Mouse (Mus musculus) ovary, postnatal 14 days (tissue): ENCODE results near the gene Hsdl2.
A peak's percentile ranks its signal among the peaks of the same experiment; 100 is the strongest.
"Not testable (repeated sequence)": the region's sequence is repeated elsewhere in the genome, so short reads cannot be mapped to it uniquely, and the experiment has no call there.

Experiments
- DNase-seq: peaks from one replicate; pipeline ENCODE4 v3.0.0; 2022; ENCODE audit warnings: low spot score

The Hsdl2 gene

DNA sequence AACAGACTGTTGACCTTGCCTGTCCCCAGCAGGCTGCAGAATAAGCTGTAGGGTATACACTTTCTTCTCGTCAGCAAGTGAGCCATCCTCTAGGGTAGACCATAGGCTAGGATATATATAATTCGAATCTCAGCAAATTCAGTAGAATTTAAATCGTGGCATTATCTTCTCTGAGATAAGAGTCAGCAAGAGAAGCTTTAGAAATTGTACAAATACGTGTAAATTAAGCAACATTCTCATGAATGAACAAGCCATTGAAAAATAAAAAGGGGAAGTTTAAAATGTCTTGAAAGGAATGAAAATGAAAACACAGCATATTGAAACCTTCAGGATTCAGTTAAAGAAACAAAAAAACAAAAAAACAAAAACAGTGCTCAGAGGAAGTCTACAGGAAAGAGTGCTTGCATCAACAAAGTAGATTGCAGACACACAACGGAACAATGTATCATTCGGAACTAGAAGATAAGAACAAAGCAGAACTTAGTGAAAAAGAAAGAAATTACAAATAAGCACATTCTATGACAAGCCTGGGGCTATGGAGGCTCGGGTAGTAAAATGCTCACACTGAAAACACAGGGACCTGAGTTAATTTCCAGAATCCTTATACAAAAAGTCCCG is 15.7 kb upstream of the Hsdl2 start:
- DNase-seq: no peak

DNA sequence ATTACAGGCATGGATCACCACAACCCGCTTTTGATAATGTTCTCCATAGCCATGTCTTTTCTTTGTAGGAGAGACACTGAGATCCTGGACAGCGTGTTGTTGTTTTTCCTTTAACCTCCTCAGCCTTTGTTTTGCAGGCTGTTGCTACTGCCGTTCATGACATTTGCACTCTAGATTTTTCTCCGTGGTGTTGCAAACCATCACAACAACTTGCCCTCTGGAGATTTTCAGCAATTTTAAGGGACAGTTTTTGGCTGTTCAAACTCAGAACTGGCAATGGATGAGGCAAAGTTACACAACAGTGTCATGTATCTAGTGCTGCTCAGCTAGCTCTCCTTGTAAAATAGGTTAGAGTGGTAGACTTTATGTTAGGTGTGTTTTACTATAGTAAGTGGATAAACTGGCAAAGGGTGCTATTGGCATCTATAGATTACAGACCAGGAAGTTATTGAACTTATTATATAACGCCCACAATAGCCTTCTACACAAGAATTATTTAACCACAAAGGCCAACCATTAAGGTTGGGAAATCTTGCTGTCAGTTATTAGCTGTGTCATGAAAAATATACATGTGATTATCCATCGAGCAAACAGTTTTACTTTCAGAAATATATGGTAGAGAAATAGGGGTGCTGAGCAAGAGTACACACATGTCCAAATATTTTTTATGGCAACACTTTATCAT is 13.6 kb upstream of the Hsdl2 start:
- no peak for DNase-seq

DNA sequence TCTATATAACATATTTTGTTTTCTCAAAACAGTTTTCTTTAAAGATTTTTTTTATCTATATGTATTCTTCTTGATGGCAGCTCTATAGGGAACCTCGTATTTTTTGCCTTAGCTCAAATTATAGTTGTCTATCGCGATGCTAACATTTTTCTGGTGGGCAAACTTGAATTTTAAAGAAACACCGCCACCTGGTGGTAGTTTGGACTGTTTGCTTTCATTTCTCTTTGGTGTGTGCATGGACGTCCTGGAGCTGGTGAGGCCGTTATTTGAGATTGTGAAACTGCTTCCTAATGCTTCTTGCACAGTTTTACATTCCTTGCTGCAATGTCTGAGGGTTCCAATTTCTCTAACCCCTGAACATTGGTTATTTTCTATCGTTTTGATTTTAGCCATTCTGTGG is 11.8 kb upstream of the Hsdl2 start:
- DNase-seq: peak; percentile 75

- DNase-seq: not testable (repeated sequence)
Measured at GRCm38 (mm10) chr4:59570519-59570918, 10.8 kb upstream of the Hsdl2 start.

DNA sequence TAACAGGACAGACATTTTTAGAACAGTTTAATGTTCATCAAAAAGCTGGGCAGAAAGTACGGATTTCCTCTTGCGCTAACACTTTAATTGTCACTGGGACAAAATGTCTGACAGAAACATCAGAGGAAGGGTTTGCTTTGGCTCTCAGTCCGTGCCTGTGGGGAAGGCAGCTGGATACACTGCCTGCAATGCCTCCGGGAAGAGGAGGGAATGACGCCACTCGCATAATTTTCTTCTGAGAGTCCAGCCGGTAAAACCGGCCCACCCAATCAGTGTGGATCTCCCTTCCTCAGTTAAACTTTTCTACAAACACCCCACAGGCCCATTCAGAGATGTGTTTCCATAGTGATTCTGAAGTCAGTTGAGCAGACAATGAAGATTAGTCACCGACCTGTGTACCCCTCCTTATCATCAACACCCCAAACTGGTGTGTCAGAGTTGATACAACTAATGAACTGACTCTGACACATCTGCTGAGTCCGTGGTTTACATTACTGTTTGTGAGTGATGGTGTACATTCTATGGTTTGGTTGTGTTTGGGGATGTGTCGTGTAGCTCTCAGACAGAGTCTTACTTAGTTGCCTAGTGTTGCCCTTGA is 8.7 kb upstream of the Hsdl2 start:
- DNase-seq: no peak

- DNase-seq: no peak
Measured at GRCm38 (mm10) chr4:59575184-59575958, 6.0 kb upstream of the Hsdl2 start.

DNA sequence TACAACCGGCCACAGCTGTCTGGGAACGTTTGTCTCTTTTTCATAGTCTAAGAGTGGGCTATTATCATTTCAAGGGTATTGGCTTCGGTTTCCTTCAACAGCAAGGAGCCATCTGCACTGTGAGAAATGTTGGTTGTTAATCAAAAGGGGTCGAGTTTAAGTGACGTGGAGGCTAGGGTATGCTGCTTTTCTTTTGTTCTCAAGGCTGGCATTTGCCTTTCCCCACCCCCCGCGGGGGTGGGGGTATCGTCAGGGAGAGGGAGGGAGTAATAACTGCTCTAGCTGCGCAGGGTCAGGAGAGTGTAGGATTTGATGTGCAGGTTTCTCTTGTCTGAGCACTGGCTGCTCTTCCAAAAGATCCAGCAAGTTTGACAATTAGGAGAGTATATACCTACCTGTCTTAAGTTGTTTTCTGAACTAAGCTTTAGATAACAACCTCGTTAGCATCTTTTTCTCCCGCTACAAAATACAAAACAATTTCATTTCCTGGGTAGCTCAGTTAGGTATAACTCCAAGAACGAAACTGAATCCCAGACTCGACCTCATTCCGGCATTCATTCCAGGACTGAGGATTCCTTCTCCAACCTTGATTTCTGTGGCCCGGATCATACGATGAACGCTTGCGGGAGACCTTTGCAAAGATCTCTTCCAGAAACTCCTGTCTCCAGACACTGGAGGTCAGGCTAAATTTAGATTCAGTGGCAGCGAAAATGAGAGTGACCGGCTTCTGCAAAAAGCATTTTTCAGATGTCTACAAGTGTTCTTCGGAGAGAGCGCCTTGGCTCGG is 675 bp upstream of the Hsdl2 start:
- DNase-seq: peak; percentile 6

DNA sequence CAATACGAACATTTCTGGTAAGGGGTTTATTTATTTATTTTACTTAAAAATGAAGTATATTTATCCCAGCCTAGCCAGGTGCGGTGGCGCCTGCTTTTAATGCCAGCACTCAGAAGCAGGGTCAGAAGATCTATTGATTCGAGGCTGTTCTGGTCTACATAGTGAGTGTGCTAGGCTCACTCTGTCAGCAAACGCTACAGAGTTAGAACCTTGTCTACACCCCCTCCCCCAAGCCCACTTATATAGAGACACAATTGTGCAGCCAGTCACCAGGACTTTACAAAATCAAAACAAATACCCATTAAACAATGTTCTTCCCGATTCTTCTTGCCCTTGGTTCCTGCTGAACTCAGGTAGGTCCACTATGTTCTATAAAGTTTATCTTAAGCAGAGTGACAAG is 823 bp downstream of the Hsdl2 start:
- no peak for DNase-seq

- no peak for DNase-seq
Measured at GRCm38 (mm10) chr4:59585097-59585496, 3.7 kb downstream of the Hsdl2 start.

- DNase-seq: no peak
Measured at GRCm38 (mm10) chr4:59587215-59587871, 6.0 kb downstream of the Hsdl2 start.

DNA sequence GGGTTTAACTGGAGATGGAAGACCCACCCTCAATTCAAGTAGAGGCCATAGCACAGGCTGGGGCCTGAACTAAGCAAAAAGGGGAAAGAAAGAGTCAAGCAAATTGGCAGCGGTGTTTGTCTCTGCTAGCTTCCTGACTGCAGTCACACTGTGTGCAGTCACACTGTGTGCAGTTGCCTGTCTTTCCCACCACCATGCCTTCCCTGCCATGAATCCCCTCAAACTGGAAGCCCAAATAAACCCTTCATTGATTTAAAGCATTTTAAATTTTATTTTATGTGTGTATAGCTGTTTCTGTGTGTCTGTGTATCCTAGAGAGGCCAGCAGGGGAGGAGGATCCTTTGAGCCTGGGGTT is 6.5 kb downstream of the Hsdl2 start:
- no peak for DNase-seq

GRCm38 (mm10) chr4:59594614-59595013 is 13.3 kb downstream of the Hsdl2 start:
- no peak for DNase-seq

DNA sequence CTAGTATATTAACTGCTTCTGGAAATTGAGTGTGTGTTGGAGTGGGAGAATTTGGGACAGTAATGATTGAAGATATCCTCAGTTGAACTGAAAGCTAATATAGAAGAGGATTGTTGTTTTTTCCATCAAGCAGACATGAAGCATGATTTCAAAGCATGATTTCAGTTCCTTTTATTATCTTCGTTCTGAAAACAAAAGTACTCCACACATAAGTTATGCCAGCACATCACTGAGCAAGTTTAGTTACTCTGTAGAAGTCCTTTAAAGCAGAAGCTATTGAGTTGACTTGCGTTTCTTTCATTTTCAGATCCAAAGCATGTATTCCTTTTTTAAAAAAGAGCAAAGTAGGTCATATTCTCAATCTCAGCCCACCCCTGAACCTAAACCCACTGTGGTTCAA is 15.2 kb downstream of the Hsdl2 start:
- DNase-seq: no peak

DNA sequence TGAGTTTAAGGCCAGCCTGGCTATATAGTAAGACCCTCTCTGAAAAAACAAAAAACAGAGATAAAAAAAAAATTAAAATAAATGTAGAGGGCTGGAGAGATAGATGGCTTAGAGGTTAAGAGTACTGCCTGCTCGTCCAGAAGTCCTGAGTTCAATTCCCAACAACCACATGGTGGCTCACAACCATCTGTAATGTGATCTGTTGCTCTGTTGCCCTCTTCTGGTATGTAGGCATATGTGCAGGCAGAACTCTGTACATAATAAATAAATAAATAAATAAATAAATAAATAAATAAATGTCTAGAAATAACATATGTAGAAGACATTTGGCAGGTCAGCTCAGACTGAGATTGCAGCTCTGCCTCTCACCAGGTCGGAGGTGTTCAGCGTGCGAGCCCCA is 21.3 kb downstream of the Hsdl2 start:
- DNase-seq: no peak

DNA sequence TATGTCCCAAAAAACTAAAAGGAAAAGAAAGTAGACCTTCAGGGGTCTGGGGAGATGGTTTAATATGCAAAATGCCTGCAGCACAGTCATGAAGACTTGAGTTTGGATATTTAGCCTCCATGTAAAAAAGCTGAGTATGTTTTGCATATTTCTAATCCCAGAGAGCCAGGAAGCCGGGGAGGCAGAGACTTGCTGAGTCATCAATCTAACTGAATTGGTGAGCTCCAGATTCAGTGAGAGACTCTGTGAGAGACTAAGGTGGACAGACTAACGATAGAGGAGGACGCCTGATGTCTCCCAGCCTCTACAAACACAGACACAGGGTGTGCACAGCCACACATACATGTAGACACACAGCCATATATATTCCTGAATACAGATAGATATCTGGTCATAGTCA is 23.5 kb downstream of the Hsdl2 start:
- no peak for DNase-seq

GRCm38 (mm10) chr4:59605501-59605900 is 24.1 kb downstream of the Hsdl2 start:
- DNase-seq: no peak

- DNase-seq: no peak
Measured at GRCm38 (mm10) chr4:59610411-59610810, 29.0 kb downstream of the Hsdl2 start.

DNA sequence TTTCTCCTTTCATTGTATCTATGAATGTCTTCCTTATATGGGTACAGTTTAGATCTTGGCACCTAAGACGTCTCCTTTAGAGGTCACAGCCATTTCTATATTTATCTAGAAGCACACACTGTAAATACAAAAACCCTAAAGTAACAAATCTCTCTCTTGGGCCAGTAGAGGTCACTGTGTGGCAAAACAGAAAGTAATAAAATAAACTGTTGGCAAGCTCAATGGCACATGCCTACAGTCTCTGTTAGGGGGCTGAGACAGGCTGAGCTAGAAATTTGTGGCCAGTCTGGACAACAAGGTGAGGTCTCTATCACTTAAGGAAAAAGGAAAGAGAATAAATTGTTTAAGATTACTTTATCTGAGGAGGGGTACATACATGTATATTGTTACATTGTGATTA is 33.6 kb downstream of the Hsdl2 start:
- no peak for DNase-seq

- no peak for DNase-seq
Measured at GRCm38 (mm10) chr4:59619611-59620245, 38.4 kb downstream of the Hsdl2 start.

GRCm38 (mm10) chr4:59625676-59625997 is 44.3 kb downstream of the Hsdl2 start:
- no peak for DNase-seq
